ENCODE assay signal across 14 mouse cellular contexts in the genomic region with DNA sequence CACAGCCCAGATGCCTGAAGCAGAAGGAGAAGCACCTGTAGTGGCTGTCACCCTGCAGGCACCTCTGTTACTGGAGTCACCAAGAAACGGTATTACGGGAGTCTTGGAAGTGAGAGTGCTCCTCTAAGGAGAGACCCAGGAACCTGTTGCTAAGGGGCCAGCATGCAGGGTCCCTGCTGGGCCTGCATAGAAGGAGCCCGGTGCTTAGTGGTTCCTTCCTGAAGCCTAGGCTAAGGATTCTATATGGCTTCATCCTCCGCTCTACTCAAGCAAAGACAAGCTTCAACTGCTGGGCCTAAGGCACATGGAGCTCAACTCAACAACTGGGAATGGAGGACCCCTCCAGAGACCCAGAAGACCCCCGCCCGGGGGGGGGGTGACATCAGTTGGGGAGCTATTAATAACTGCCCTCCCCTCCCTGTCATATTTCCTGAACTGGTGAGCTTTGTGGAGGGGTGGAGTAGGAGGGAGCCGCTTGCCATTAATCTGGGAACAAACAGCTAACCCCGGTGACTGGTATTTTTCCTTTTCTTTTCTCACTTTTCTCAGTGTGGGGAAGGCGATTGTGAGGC. TPM values are rescaled to one million over a fixed set of nuclear protein-coding genes. Genes with fewer than 3 reads are reported as not detected.
A peak's percentile ranks its signal among the peaks of the same experiment; 100 is the strongest.
DNase-seq lines count a peak whose midpoint lies in the region; ATAC-seq and TF ChIP-seq lines count a peak whose summit lies in the region.
"Had no signal": no experiment of that assay in that cellular context is flagged by ENCODE, and none has a peak within 500 bp of the region (broad histone marks: within the 10 kb centered on the region; RNA-seq: fewer than 3 reads in every experiment).

No protein-coding gene starts in this region.

- H3K27ac ChIP-seq in heart, embryonic 13.5 days (replicated peaks): no peak overlapping the region
- H3K27ac ChIP-seq in heart, adult 2 months: no peak overlapping the region
- no peak overlapping the region for H3K27ac ChIP-seq in embryonic facial prominence, embryonic 14.5 days (replicated peaks; ENCODE audit: low read depth, low read length)
- H3K27ac ChIP-seq in hindbrain, embryonic 14.5 days: peak overlapping the region; percentile 30
- no peak overlapping the region for H3K27ac ChIP-seq in neural tube, embryonic 11.5 days (ENCODE audit: low read depth, low read length)
- no peak overlapping the region for H3K27ac ChIP-seq in gastrocnemius, adult 2 months
- H3K27ac ChIP-seq: heart, embryonic 10.5 days had no signal

- intact Hi-C loops in heart, adult 2 months (cut with DNase I): no loop called here
- intact Hi-C loops in left cerebral cortex, postnatal 36 days (cut with DNase I): loop anchor here (5.0 kb wide), 1 partner anchor 53 kb away; no protein-coding TSS in a partner anchor
- intact Hi-C loops in gastrocnemius, adult 2 months (cut with DNase I): no loop called here

- H3K9me3 ChIP-seq in heart, embryonic 13.5 days: no peaks in the 10 kb centered on the region
- H3K9me3 ChIP-seq in embryonic facial prominence, embryonic 14.5 days (ENCODE audit: control insufficient read depth, low read length): peaks cover 4% of the 10 kb centered on the region; the same call in 1 of the 2 replicates
- H3K9me3 ChIP-seq in hindbrain, embryonic 14.5 days (ENCODE audit: control insufficient read depth, low read length): no peaks in the 10 kb centered on the region
- H3K9me3 ChIP-seq in neural tube, embryonic 11.5 days (ENCODE audit: control insufficient read depth, low read length): no peaks in the 10 kb centered on the region
- H3K9me3 ChIP-seq: heart, embryonic 10.5 days had no signal

- 8% methylated on average over 9 of the region's 9 CpGs for WGBS in heart, embryonic 13.5 days
- 14% methylated on average over 9 of the region's 9 CpGs for WGBS in heart, adult 2 months
- 8% methylated on average over 7 of the region's 9 CpGs for WGBS in embryonic facial prominence, embryonic 14.5 days
- 7% methylated on average over 9 of the region's 9 CpGs for WGBS in hindbrain, embryonic 14.5 days
- 4% methylated on average over 9 of the region's 9 CpGs for WGBS in neural tube, embryonic 11.5 days

- H3K36me3 ChIP-seq in heart, embryonic 13.5 days: no peaks in the 10 kb centered on the region
- H3K36me3 ChIP-seq in heart, adult 2 months (ENCODE audit: control insufficient read depth, insufficient read depth, low read length): no peaks in the 10 kb centered on the region
- no peaks in the 10 kb centered on the region for H3K36me3 ChIP-seq in embryonic facial prominence, embryonic 14.5 days (ENCODE audit: control insufficient read depth, insufficient read depth, low read length)
- H3K36me3 ChIP-seq in hindbrain, embryonic 14.5 days (replicated peaks; ENCODE audit: control insufficient read depth, insufficient read depth): no peaks in the 10 kb centered on the region
- no peaks in the 10 kb centered on the region for H3K36me3 ChIP-seq in neural tube, embryonic 11.5 days (ENCODE audit: control insufficient read depth, insufficient read depth, low read length)
- H3K36me3 ChIP-seq: heart, embryonic 10.5 days had no signal

- H3K4me2 ChIP-seq in heart, embryonic 13.5 days: peak overlapping the region; percentile 51; the same call in 1 of the 2 replicates
- peak overlapping the region; percentile 32; the same call in 1 of the 2 replicates for H3K4me2 ChIP-seq in embryonic facial prominence, embryonic 14.5 days (ENCODE audit: low read depth, low read length)
- no peak overlapping the region for H3K4me2 ChIP-seq in hindbrain, embryonic 14.5 days (replicated peaks)
- H3K4me2 ChIP-seq in neural tube, embryonic 11.5 days (ENCODE audit: low read depth): peak overlapping the region; percentile 61; the same call in 1 of the 2 replicates

- no peak for DNase-seq in heart, adult 2 months
- DNase-seq in embryonic facial prominence, embryonic 14.5 days (ENCODE audit: low spot score): no peak
- no peak for DNase-seq in hindbrain, embryonic 14.5 days (ENCODE audit: low spot score)
- no peak for DNase-seq in neural tube, embryonic 11.5 days (ENCODE audit: low spot score)
- DNase-seq in left cerebral cortex, postnatal 36 days (ENCODE audit: low spot score in 2 of 2): no peak
- DNase-seq in gastrocnemius, adult 2 months: no peak
- DNase-seq in cerebellum, adult 18-20 months: no peak
- DNase-seq: kidney, adult 11 months; liver; lung, postnatal 36 days had no signal

- no peak overlapping the region for H3K4me3 ChIP-seq in heart, embryonic 13.5 days
- H3K4me3 ChIP-seq in heart, adult 2 months: no peak overlapping the region
- H3K4me3 ChIP-seq in embryonic facial prominence, embryonic 14.5 days (ENCODE audit: low read depth, low read length): peak overlapping the region; percentile 10; the same call in 1 of the 2 replicates
- no peak overlapping the region for H3K4me3 ChIP-seq in hindbrain, embryonic 14.5 days (replicated peaks; ENCODE audit: low read length)
- H3K4me3 ChIP-seq in neural tube, embryonic 11.5 days (ENCODE audit: low read depth, low read length): no peak overlapping the region
- H3K4me3 ChIP-seq in gastrocnemius, adult 2 months: no peak overlapping the region

- peaks cover 22% of the 10 kb centered on the region for H3K4me1 ChIP-seq in heart, embryonic 13.5 days
- no peaks in the 10 kb centered on the region for H3K4me1 ChIP-seq in heart, adult 2 months (ENCODE audit: control insufficient read depth, insufficient read depth, low read length)
- H3K4me1 ChIP-seq in embryonic facial prominence, embryonic 14.5 days (ENCODE audit: control insufficient read depth, insufficient read depth, low read length): no peaks in the 10 kb centered on the region
- H3K4me1 ChIP-seq in hindbrain, embryonic 14.5 days (replicated peaks; ENCODE audit: control insufficient read depth, insufficient read depth, low read length): peaks cover 26% of the 10 kb centered on the region
- H3K4me1 ChIP-seq in neural tube, embryonic 11.5 days (ENCODE audit: control insufficient read depth, insufficient read depth, low read length): peaks cover 34% of the 10 kb centered on the region

- TF ChIP-seq EP300 in heart, adult 2 months (IDR thresholded peaks at IDR 0.05; ENCODE audit: insufficient read depth, low read depth, low read length): no peak

- ATAC-seq in heart, embryonic 13.5 days (ENCODE audit: extremely low read depth, insufficient number of reproducible peaks, low FRiP score, low TSS enrichment): no peak
- no peak for ATAC-seq in embryonic facial prominence, embryonic 14.5 days (ENCODE audit: low read depth)
- peak; percentile 1; the same call in 1 of the 2 replicates for ATAC-seq in hindbrain, embryonic 14.5 days (ENCODE audit: low FRiP score)
- ATAC-seq in neural tube, embryonic 11.5 days (ENCODE audit: insufficient read depth, low FRiP score, low TSS enrichment): no peak; the same call in 1 of the 2 replicates

- no peak for TF ChIP-seq CTCF in heart, adult 2 months (IDR thresholded peaks at IDR 0.05)
- TF ChIP-seq CTCF in gastrocnemius, adult 2 months (IDR thresholded peaks at IDR 0.05): no peak

- peaks cover 100% of the 10 kb centered on the region for H3K27me3 ChIP-seq in heart, embryonic 13.5 days (replicated peaks)
- peaks cover 14% of the 10 kb centered on the region for H3K27me3 ChIP-seq in heart, adult 2 months (ENCODE audit: control insufficient read depth, insufficient read depth, low read length)
- H3K27me3 ChIP-seq in embryonic facial prominence, embryonic 14.5 days (replicated peaks; ENCODE audit: control insufficient read depth, insufficient read depth, low read length): peaks cover 99% of the 10 kb centered on the region
- peaks cover 97% of the 10 kb centered on the region for H3K27me3 ChIP-seq in hindbrain, embryonic 14.5 days (ENCODE audit: control insufficient read depth, insufficient read depth, low read length)
- peaks cover 74% of the 10 kb centered on the region for H3K27me3 ChIP-seq in neural tube, embryonic 11.5 days (ENCODE audit: control insufficient read depth, insufficient read depth, low read length)

- TF ChIP-seq POLR2A in heart, adult 2 months (IDR thresholded peaks at IDR 0.05; ENCODE audit: insufficient read depth, low read depth, low read length): no peak

- no peaks in the 10 kb centered on the region for H3K79me2 ChIP-seq in heart, adult 2 months (replicated peaks; ENCODE audit: control insufficient read depth, insufficient read depth, low read length)

- no peak overlapping the region for H3K9ac ChIP-seq in heart, embryonic 13.5 days
- H3K9ac ChIP-seq in heart, adult 2 months (ENCODE audit: low read depth, low read length): no peak overlapping the region
- H3K9ac ChIP-seq in embryonic facial prominence, embryonic 14.5 days (ENCODE audit: low read depth, low read length): no peak overlapping the region
- no peak overlapping the region for H3K9ac ChIP-seq in hindbrain, embryonic 14.5 days
- no peak overlapping the region for H3K9ac ChIP-seq in neural tube, embryonic 11.5 days (ENCODE audit: low read length)

RNA-seq across cellular contexts. Expression of a gene that starts 34.6 kb away (rescaled TPM):
- polyA plus RNA-seq in heart, embryonic 13.5 days (2015; fragmentation: Nextera tagmentation; extraction: Ambion mirVana): not detected in 2 replicates
- total RNA-seq in heart, adult 2 months (2021): not detected
- not detected in 2 replicates for polyA plus RNA-seq in heart, adult 2 months (2012; rRNA removed)
- not detected in 2 replicates for polyA plus RNA-seq in embryonic facial prominence, embryonic 14.5 days (2014; fragmentation: Nextera tagmentation; extraction: Ambion mirVana)
- 1.9 and 2.5 TPM in 2 replicates for polyA plus RNA-seq in hindbrain, embryonic 14.5 days (2014; fragmentation: Nextera tagmentation; extraction: Ambion mirVana)
- polyA plus RNA-seq in neural tube, embryonic 11.5 days (2014; fragmentation: Nextera tagmentation; extraction: Ambion mirVana): 1.9 and 2.2 TPM in 2 replicates
- total RNA-seq in left cerebral cortex, postnatal 36 days (2021): 10 to 100 TPM in 1 of 2 experiments, 1 to 10 TPM in 1; 7.9 to 12.8 TPM
- total RNA-seq in gastrocnemius, adult 2 months (2021): not detected
- total RNA-seq: adrenal gland, adult 18-20 months; common myeloid progenitor, adult 5-6 weeks had no signal
- polyA plus RNA-seq: heart, embryonic 10.5 days had no signal
